Mouse (Mus musculus): ENCODE data around the gene Pdzd2. TPM values are rescaled to one million over a fixed set of nuclear protein-coding genes. Genes with fewer than 3 reads are reported as not detected.

Pdzd2 gene
- polyA plus RNA-seq, 1 experiment from 2014 or later: 1.0 TPM

- no peak overlapping the region for H3K4me3 ChIP-seq (ENCODE audit: low read depth, low read length)
- no peaks in the 10 kb centered on the region for H3K9me3 ChIP-seq (replicated peaks; ENCODE audit: control insufficient read depth, low read length)
- no peak for ATAC-seq (ENCODE audit: low read depth)
- no peak overlapping the region for H3K9ac ChIP-seq (ENCODE audit: low read depth, low read length)
- H3K27ac ChIP-seq (ENCODE audit: low read length): no peak overlapping the region
- WGBS (ENCODE audit: insufficient replicate concordance): 65% methylated on average over 15 of the region's 15 CpGs
- no peaks in the 10 kb centered on the region for H3K4me1 ChIP-seq (ENCODE audit: control insufficient read depth, low read depth, low read length)
- no peaks in the 10 kb centered on the region for H3K36me3 ChIP-seq (ENCODE audit: control insufficient read depth, insufficient read depth)
- no peaks in the 10 kb centered on the region for H3K27me3 ChIP-seq (ENCODE audit: control insufficient read depth, insufficient read depth, low read depth, low read length)
- H3K4me2 ChIP-seq (ENCODE audit: low read depth, low read length): no peak overlapping the region
Observed at GRCm38 (mm10) chr15:12388726-12389489, 350.8 kb downstream of the Pdzd2 start.

- Histone ChIP-seq H3K4me2 (ENCODE audit: low read depth, low read length) (no peak overlapping the region), H3K4me1 (ENCODE audit: control insufficient read depth, low read depth, low read length) (no peaks in the 10 kb centered on the region), H3K4me3 (ENCODE audit: low read depth, low read length) (no peak overlapping the region), H3K9ac (ENCODE audit: low read depth, low read length) (no peak overlapping the region), H3K36me3 (ENCODE audit: control insufficient read depth, insufficient read depth) (no peaks in the 10 kb centered on the region), H3K27me3 (ENCODE audit: control insufficient read depth, insufficient read depth, low read depth, low read length) (no peaks in the 10 kb centered on the region), H3K27ac (ENCODE audit: low read length) (no peak overlapping the region), H3K9me3 (replicated peaks; ENCODE audit: control insufficient read depth, low read length) (no peaks in the 10 kb centered on the region)
- ATAC-seq (ENCODE audit: low read depth): no peak
- WGBS (ENCODE audit: insufficient replicate concordance): 79% methylated on average over 13 of the region's 13 CpGs
Observed at GRCm38 (mm10) chr15:12384679-12385078, 355.0 kb downstream of the Pdzd2 start.

- Histone ChIP-seq H3K9me3 (replicated peaks; ENCODE audit: control insufficient read depth, low read length) (no peaks in the 10 kb centered on the region), H3K4me1 (ENCODE audit: control insufficient read depth, low read depth, low read length) (peaks cover 11% of the 10 kb centered on the region), H3K36me3 (ENCODE audit: control insufficient read depth, insufficient read depth) (no peaks in the 10 kb centered on the region), H3K4me3 (ENCODE audit: low read depth, low read length) (no peak overlapping the region), H3K9ac (ENCODE audit: low read depth, low read length) (no peak overlapping the region), H3K27ac (ENCODE audit: low read length) (no peak overlapping the region), H3K4me2 (ENCODE audit: low read depth, low read length) (no peak overlapping the region), H3K27me3 (ENCODE audit: control insufficient read depth, insufficient read depth, low read depth, low read length) (no peaks in the 10 kb centered on the region)
- WGBS (ENCODE audit: insufficient replicate concordance): 35% methylated on average over 5 of the region's 5 CpGs
- no peak for ATAC-seq (ENCODE audit: low read depth)
Observed at GRCm38 (mm10) chr15:12380548-12380947, 359.2 kb downstream of the Pdzd2 start.

- Histone ChIP-seq H3K27ac (ENCODE audit: low read length) (no peak overlapping the region), H3K27me3 (ENCODE audit: control insufficient read depth, insufficient read depth, low read depth, low read length) (no peaks in the 10 kb centered on the region), H3K4me2 (ENCODE audit: low read depth, low read length) (no peak overlapping the region), H3K36me3 (ENCODE audit: control insufficient read depth, insufficient read depth) (no peaks in the 10 kb centered on the region), H3K4me3 (ENCODE audit: low read depth, low read length) (no peak overlapping the region), H3K9me3 (replicated peaks; ENCODE audit: control insufficient read depth, low read length) (no peaks in the 10 kb centered on the region), H3K9ac (ENCODE audit: low read depth, low read length) (no peak overlapping the region), H3K4me1 (ENCODE audit: control insufficient read depth, low read depth, low read length) (peaks cover 16% of the 10 kb centered on the region)
- ATAC-seq (ENCODE audit: low read depth): no peak
- WGBS (ENCODE audit: insufficient replicate concordance): 82% methylated on average over 3 of the region's 3 CpGs
Observed at GRCm38 (mm10) chr15:12380057-12380456, 359.7 kb downstream of the Pdzd2 start.

- no peak for ATAC-seq (ENCODE audit: low read depth)
- Histone ChIP-seq H3K4me2 (ENCODE audit: low read depth, low read length) (no peak overlapping the region), H3K27me3 (ENCODE audit: control insufficient read depth, insufficient read depth, low read depth, low read length) (no peaks in the 10 kb centered on the region), H3K9me3 (replicated peaks; ENCODE audit: control insufficient read depth, low read length) (no peaks in the 10 kb centered on the region), H3K9ac (ENCODE audit: low read depth, low read length) (no peak overlapping the region), H3K4me3 (ENCODE audit: low read depth, low read length) (no peak overlapping the region), H3K27ac (ENCODE audit: low read length) (no peak overlapping the region), H3K4me1 (ENCODE audit: control insufficient read depth, low read depth, low read length) (peaks cover 18% of the 10 kb centered on the region), H3K36me3 (ENCODE audit: control insufficient read depth, insufficient read depth) (no peaks in the 10 kb centered on the region)
- WGBS (ENCODE audit: insufficient replicate concordance): 67% methylated on average over 10 of the region's 10 CpGs
Observed at GRCm38 (mm10) chr15:12377800-12378199, 361.9 kb downstream of the Pdzd2 start.

- Histone ChIP-seq H3K27me3 (ENCODE audit: control insufficient read depth, insufficient read depth, low read depth, low read length) (no peaks in the 10 kb centered on the region), H3K27ac (ENCODE audit: low read length) (no peak overlapping the region), H3K36me3 (ENCODE audit: control insufficient read depth, insufficient read depth) (no peaks in the 10 kb centered on the region), H3K9me3 (replicated peaks; ENCODE audit: control insufficient read depth, low read length) (no peaks in the 10 kb centered on the region), H3K4me1 (ENCODE audit: control insufficient read depth, low read depth, low read length) (peaks cover 18% of the 10 kb centered on the region), H3K4me2 (ENCODE audit: low read depth, low read length) (peak overlapping the region; percentile 72), H3K9ac (ENCODE audit: low read depth, low read length) (no peak overlapping the region; the same call in 1 of the 2 replicates), H3K4me3 (ENCODE audit: low read depth, low read length) (peak overlapping the region; percentile 55; the same call in 1 of the 2 replicates)
- no peak for ATAC-seq (ENCODE audit: low read depth)
- 11% methylated on average over 13 of the region's 13 CpGs for WGBS (ENCODE audit: insufficient replicate concordance)
Observed at GRCm38 (mm10) chr15:12376491-12377069, 363.1 kb downstream of the Pdzd2 start.

- Histone ChIP-seq H3K27me3 (ENCODE audit: control insufficient read depth, insufficient read depth, low read depth, low read length) (no peaks in the 10 kb centered on the region), H3K4me3 (ENCODE audit: low read depth, low read length) (peak overlapping the region; percentile 55), H3K36me3 (ENCODE audit: control insufficient read depth, insufficient read depth) (no peaks in the 10 kb centered on the region), H3K9ac (ENCODE audit: low read depth, low read length) (peak overlapping the region; percentile 51; the same call in 1 of the 2 replicates), H3K4me2 (ENCODE audit: low read depth, low read length) (peak overlapping the region; percentile 72), H3K4me1 (ENCODE audit: control insufficient read depth, low read depth, low read length) (peaks cover 20% of the 10 kb centered on the region), H3K9me3 (replicated peaks; ENCODE audit: control insufficient read depth, low read length) (no peaks in the 10 kb centered on the region), H3K27ac (ENCODE audit: low read length) (peak overlapping the region; percentile 20; the same call in 1 of the 2 replicates)
- 4% methylated on average over 19 of the region's 19 CpGs for WGBS (ENCODE audit: insufficient replicate concordance)
- peak; percentile 80 for ATAC-seq (ENCODE audit: low read depth)
Observed at GRCm38 (mm10) chr15:12375641-12376311, 363.9 kb downstream of the Pdzd2 start.

- Histone ChIP-seq H3K27ac (ENCODE audit: low read length) (no peak overlapping the region), H3K9me3 (replicated peaks; ENCODE audit: control insufficient read depth, low read length) (no peaks in the 10 kb centered on the region), H3K36me3 (ENCODE audit: control insufficient read depth, insufficient read depth) (no peaks in the 10 kb centered on the region), H3K4me1 (ENCODE audit: control insufficient read depth, low read depth, low read length) (peaks cover 20% of the 10 kb centered on the region), H3K4me2 (ENCODE audit: low read depth, low read length) (peak overlapping the region; percentile 72), H3K27me3 (ENCODE audit: control insufficient read depth, insufficient read depth, low read depth, low read length) (no peaks in the 10 kb centered on the region), H3K9ac (ENCODE audit: low read depth, low read length) (0 out of 2 replicates have a peak overlapping the region, but pooled peaks have one; percentile 10), H3K4me3 (ENCODE audit: low read depth, low read length) (peak overlapping the region; percentile 55)
- no peak for ATAC-seq (ENCODE audit: low read depth)
- 57% methylated on average over 18 of the region's 18 CpGs for WGBS (ENCODE audit: insufficient replicate concordance)
Observed at GRCm38 (mm10) chr15:12374916-12375315, 364.8 kb downstream of the Pdzd2 start.

- Histone ChIP-seq H3K27me3 (ENCODE audit: control insufficient read depth, insufficient read depth, low read depth, low read length) (no peaks in the 10 kb centered on the region), H3K27ac (ENCODE audit: low read length) (no peak overlapping the region), H3K9me3 (replicated peaks; ENCODE audit: control insufficient read depth, low read length) (no peaks in the 10 kb centered on the region), H3K4me2 (ENCODE audit: low read depth, low read length) (no peak overlapping the region), H3K9ac (ENCODE audit: low read depth, low read length) (no peak overlapping the region), H3K36me3 (ENCODE audit: control insufficient read depth, insufficient read depth) (no peaks in the 10 kb centered on the region), H3K4me1 (ENCODE audit: control insufficient read depth, low read depth, low read length) (peaks cover 20% of the 10 kb centered on the region), H3K4me3 (ENCODE audit: low read depth, low read length) (no peak overlapping the region)
- WGBS (ENCODE audit: insufficient replicate concordance): 70% methylated on average over 6 of the region's 6 CpGs
- ATAC-seq (ENCODE audit: low read depth): no peak
Observed at GRCm38 (mm10) chr15:12373918-12374317, 365.8 kb downstream of the Pdzd2 start.
